Mouse (Mus musculus) bone marrow, adult 2 months (tissue): Measurements from ENCODE around the gene Vwa2.

Experiments used
- CTCF ChIP-seq: fragments of 200-500 bp; IDR thresholded peaks from 2 replicates; pipeline ENCODE4 v1.5.1; 2011; ENCODE audit warnings: low read length, control low read depth; ENCODE audit not compliant: control insufficient read depth, insufficient read depth
- POLR2A ChIP-seq: fragments of 200-500 bp; IDR thresholded peaks from 2 replicates; pipeline ENCODE4 v1.6.1; 2011; ENCODE audit warnings: low read depth, mild to moderate bottlenecking, control low read depth, low read length, borderline replicate concordance; ENCODE audit not compliant: control insufficient read depth

- TF ChIP-seq POLR2A (no peak), CTCF (no peak)
Measured at GRCm38 (mm10) chr19:56930029-56930428, 56.0 kb downstream of the Vwa2 start.
